8 mouse cellular contexts compared by ENCODE assay signal in genomic region chr14:31165991-31166630, GRCm38 (mm10). TPM values are rescaled to one million over a fixed set of nuclear protein-coding genes. Genes with fewer than 3 reads are reported as not detected.
DNase-seq lines count a peak whose midpoint lies in the region; ATAC-seq lines count a peak whose summit lies in the region.

No protein-coding gene starts in this region.

- H3K4me2 ChIP-seq in kidney, embryonic 14.5 days (replicated peaks; ENCODE audit: low read depth, low read length) = peak overlapping the region; percentile 29

- H3K27ac ChIP-seq in kidney, embryonic 14.5 days (ENCODE audit: low read depth, low read length) = no peak overlapping the region; the same call in 1 of the 2 replicates
- H3K27ac ChIP-seq in limb, embryonic 10.5 days = 0 out of 2 replicates have a peak overlapping the region, but pooled peaks have one; percentile 27

- ATAC-seq in kidney, embryonic 14.5 days (ENCODE audit: low FRiP score, low TSS enrichment) = peak; percentile 20; the same call in 1 of the 2 replicates

- H3K4me3 ChIP-seq in kidney, embryonic 14.5 days (ENCODE audit: low read length) = peak overlapping the region; percentile 5; the same call in 1 of the 2 replicates
- 0 out of 2 replicates have a peak overlapping the region, but pooled peaks have one; percentile 27 for H3K4me3 ChIP-seq in limb, embryonic 10.5 days

- 27% methylated on average over 10 of the region's 10 CpGs for WGBS in kidney, embryonic 14.5 days
- 49% methylated on average over 10 of the region's 10 CpGs for WGBS in limb, embryonic 10.5 days

- no peaks in the 10 kb centered on the region for H3K9me3 ChIP-seq in kidney, embryonic 14.5 days (ENCODE audit: control insufficient read depth, low read length)
- no peaks in the 10 kb centered on the region for H3K9me3 ChIP-seq in limb, embryonic 10.5 days (replicated peaks)

- DNase-seq in kidney, postnatal 10 days = no peak
- DNase-seq in c-Kit-positive CD71-positive TER-119-negative erythroid progenitor cells, embryonic 14.5 days (ENCODE audit: low read depth) = peak; percentile 9
- DNase-seq in limb, embryonic 10.5 days (ENCODE audit: low spot score) = no peak
- DNase-seq in monocyte, adult 2 months (ENCODE audit: low read depth in 1 of 2, low spot score in 2 of 2) = peak; percentile 57 to 68
- DNase-seq in layer of hippocampus, postnatal 25 days (ENCODE audit: extremely low spot score in 1 of 2, low spot score in 1 of 2) = no peak
- DNase-seq in cerebellum, adult 8-10 months = no peak
- no peak for DNase-seq in layer of hippocampus, postnatal 10 days (ENCODE audit: low spot score in 2 of 2)

- H3K36me3 ChIP-seq in kidney, embryonic 14.5 days (ENCODE audit: control insufficient read depth, insufficient read depth, low read length) = peaks cover 12% of the 10 kb centered on the region
- peaks cover 20% of the 10 kb centered on the region for H3K36me3 ChIP-seq in limb, embryonic 10.5 days

- H3K4me1 ChIP-seq in kidney, embryonic 14.5 days (ENCODE audit: control insufficient read depth, insufficient read depth, low read length) = peaks cover 26% of the 10 kb centered on the region; the same call in 1 of the 2 replicates
- H3K4me1 ChIP-seq in limb, embryonic 10.5 days = peaks cover 19% of the 10 kb centered on the region

- H3K27me3 ChIP-seq in kidney, embryonic 14.5 days (ENCODE audit: control insufficient read depth, insufficient read depth, low read length) = no peaks in the 10 kb centered on the region
- H3K27me3 ChIP-seq in limb, embryonic 10.5 days (ENCODE audit: low read depth, poor library complexity, severe bottlenecking) = no peaks in the 10 kb centered on the region

- H3K9ac ChIP-seq in kidney, embryonic 14.5 days (ENCODE audit: low read depth, low read length) = no peak overlapping the region

RNA-seq across cellular contexts. Expression of gene Stab1, which starts 2.3 kb away (rescaled TPM):
- 39.8 and 41.1 TPM in 2 replicates for polyA plus RNA-seq in kidney, embryonic 14.5 days (2014; fragmentation: Nextera tagmentation; extraction: Ambion mirVana)
- 14.2 and 14.5 TPM in 2 replicates for polyA plus RNA-seq in limb, embryonic 10.5 days (2016; fragmentation: Nextera tagmentation; extraction: Ambion mirVana)
- total RNA-seq in layer of hippocampus, postnatal 25 days (2021) = 10 to 100 TPM; 13.9 to 17.5 TPM
- 10 to 100 TPM; 26.9 to 40.4 TPM for total RNA-seq in layer of hippocampus, postnatal 10 days (2021)

RNA-seq across cellular contexts. Expression of gene Nt5dc2, which starts 35.3 kb away (rescaled TPM):
- polyA plus RNA-seq in kidney, embryonic 14.5 days (2014; fragmentation: Nextera tagmentation; extraction: Ambion mirVana) = 377 and 517 TPM in 2 replicates
- 638 and 656 TPM in 2 replicates for polyA plus RNA-seq in limb, embryonic 10.5 days (2016; fragmentation: Nextera tagmentation; extraction: Ambion mirVana)
- total RNA-seq in layer of hippocampus, postnatal 25 days (2021) = 10 to 100 TPM; 12.8 to 17.9 TPM
- 10 to 100 TPM; 18.0 to 22.5 TPM for total RNA-seq in layer of hippocampus, postnatal 10 days (2021)

RNA-seq across cellular contexts. Expression of gene Smim4, which starts 37.4 kb away (rescaled TPM):
- polyA plus RNA-seq in kidney, embryonic 14.5 days (2014; fragmentation: Nextera tagmentation; extraction: Ambion mirVana) = 98.5 and 124 TPM in 2 replicates
- polyA plus RNA-seq in limb, embryonic 10.5 days (2016; fragmentation: Nextera tagmentation; extraction: Ambion mirVana) = 54.2 and 65.3 TPM in 2 replicates
- total RNA-seq in layer of hippocampus, postnatal 25 days (2021) = 10 to 100 TPM; 28.6 to 29.6 TPM
- total RNA-seq in layer of hippocampus, postnatal 10 days (2021) = 10 to 100 TPM; 32.5 to 33.5 TPM

RNA-seq across cellular contexts. Expression of gene Tnnc1, which starts 42.0 kb away (rescaled TPM):
- 3.0 and 3.9 TPM in 2 replicates for polyA plus RNA-seq in kidney, embryonic 14.5 days (2014; fragmentation: Nextera tagmentation; extraction: Ambion mirVana)
- polyA plus RNA-seq in limb, embryonic 10.5 days (2016; fragmentation: Nextera tagmentation; extraction: Ambion mirVana) = 2.7 and 3.8 TPM in 2 replicates
- 1 to 10 TPM; 2.2 to 3.1 TPM for total RNA-seq in layer of hippocampus, postnatal 25 days (2021)
- total RNA-seq in layer of hippocampus, postnatal 10 days (2021) = 1 to 10 TPM in 1 of 2 experiments, under 1 TPM in 1; 0.67 to 2.0 TPM

RNA-seq across cellular contexts. Expression of gene Nisch, which starts 50.6 kb away (rescaled TPM):
- polyA plus RNA-seq in kidney, embryonic 14.5 days (2014; fragmentation: Nextera tagmentation; extraction: Ambion mirVana) = 259 and 375 TPM in 2 replicates
- polyA plus RNA-seq in limb, embryonic 10.5 days (2016; fragmentation: Nextera tagmentation; extraction: Ambion mirVana) = 491 and 543 TPM in 2 replicates
- total RNA-seq in layer of hippocampus, postnatal 25 days (2021) = 100 to 1,000 TPM; 431 to 467 TPM
- total RNA-seq in layer of hippocampus, postnatal 10 days (2021) = 100 to 1,000 TPM; 424 to 481 TPM

Comparison
In these comparisons a context has a peak if more than half of its experiments do, and no peak if none do; other contexts are left out.
1. DNase-seq: peak in c-Kit-positive CD71-positive TER-119-negative erythroid progenitor cells, embryonic 14.5 days (single experiment) and monocyte, adult 2 months (2 of 2); none in kidney, postnatal 10 days (single experiment), limb, embryonic 10.5 days (single experiment), layer of hippocampus, postnatal 25 days (0 of 2), cerebellum, adult 8-10 months (single experiment) and layer of hippocampus, postnatal 10 days (0 of 2).